Mouse (Mus musculus): ENCODE data around the gene Unk. TPM values are rescaled to one million over a fixed set of nuclear protein-coding genes. Genes with fewer than 3 reads are reported as not detected.
"Not testable (repeated sequence)": the region's sequence is repeated elsewhere in the genome, so short reads cannot be mapped to it uniquely, and the experiment has no call there.

Unk gene
- polyA plus RNA-seq, 1 experiment: 54.0 TPM

GRCm38 (mm10) chr11:116019360-116019791 lies 10.7 kb upstream of the Unk start:
- DNase-seq: no peak

GRCm38 (mm10) chr11:116019976-116020411 lies 10.1 kb upstream of the Unk start:
- H3K4me1 ChIP-seq (ENCODE audit: control insufficient read depth, insufficient read depth, low read length): no peaks in the 10 kb centered on the region
- WGBS: 60% methylated on average over 2 of the region's 2 CpGs
- no peak for DNase-seq
- H3K4me3 ChIP-seq (replicated peaks; ENCODE audit: extremely low read depth, low read depth, low read length): no peak overlapping the region
- TF ChIP-seq POLR2A (IDR thresholded peaks at IDR 0.05; ENCODE audit: borderline replicate concordance, extremely low read depth, low read depth, low read length): no peak
- no peak for TF ChIP-seq CTCF (IDR thresholded peaks at IDR 0.05; ENCODE audit: insufficient read depth, low read length)

More at GRCm38 (mm10) chr11:116019360-116019791, 10.7 kb upstream of the Unk start:
- WGBS: 60% methylated on average over 1 of the region's 1 CpGs
- no peak for TF ChIP-seq CTCF (IDR thresholded peaks at IDR 0.05; ENCODE audit: insufficient read depth, low read length)
- no peak for TF ChIP-seq POLR2A (IDR thresholded peaks at IDR 0.05; ENCODE audit: borderline replicate concordance, extremely low read depth, low read depth, low read length)
- Histone ChIP-seq H3K4me1 (ENCODE audit: control insufficient read depth, insufficient read depth, low read length) (no peaks in the 10 kb centered on the region), H3K4me3 (replicated peaks; ENCODE audit: extremely low read depth, low read depth, low read length) (no peak overlapping the region)

- 16% methylated on average over 1 of the region's 1 CpGs for WGBS
- no peak for DNase-seq
Measured at GRCm38 (mm10) chr11:116020519-116020922, 9.6 kb upstream of the Unk start.

GRCm38 (mm10) chr11:116021328-116022220 lies 8.5 kb upstream of the Unk start:
- TF ChIP-seq POLR2A (IDR thresholded peaks at IDR 0.05; ENCODE audit: borderline replicate concordance, extremely low read depth, low read depth, low read length) (peak; percentile 15; the same call in 1 of the 2 replicates), CTCF (IDR thresholded peaks at IDR 0.05; ENCODE audit: insufficient read depth, low read length) (no peak)
- Histone ChIP-seq H3K4me3 (replicated peaks; ENCODE audit: extremely low read depth, low read depth, low read length) (no peak overlapping the region), H3K4me1 (ENCODE audit: control insufficient read depth, insufficient read depth, low read length) (no peaks in the 10 kb centered on the region)
- WGBS: 51% methylated on average over 6 of the region's 6 CpGs
- DNase-seq: no peak

More at GRCm38 (mm10) chr11:116020519-116020922, 9.6 kb upstream of the Unk start:
- TF ChIP-seq CTCF (IDR thresholded peaks at IDR 0.05; ENCODE audit: insufficient read depth, low read length) (no peak), POLR2A (IDR thresholded peaks at IDR 0.05; ENCODE audit: borderline replicate concordance, extremely low read depth, low read depth, low read length) (no peak)
- H3K4me1 ChIP-seq (ENCODE audit: control insufficient read depth, insufficient read depth, low read length): no peaks in the 10 kb centered on the region
- H3K4me3 ChIP-seq (replicated peaks; ENCODE audit: extremely low read depth, low read depth, low read length): no peak overlapping the region

- WGBS: 13% methylated on average over 4 of the region's 4 CpGs
- Histone ChIP-seq H3K4me3 (replicated peaks; ENCODE audit: extremely low read depth, low read depth, low read length) (peak overlapping the region; percentile 15), H3K4me1 (ENCODE audit: control insufficient read depth, insufficient read depth, low read length) (no peaks in the 10 kb centered on the region)
- no peak for DNase-seq
- TF ChIP-seq POLR2A (IDR thresholded peaks at IDR 0.05; ENCODE audit: borderline replicate concordance, extremely low read depth, low read depth, low read length) (no peak), CTCF (IDR thresholded peaks at IDR 0.05; ENCODE audit: insufficient read depth, low read length) (no peak)
Measured at GRCm38 (mm10) chr11:116022256-116022780, 7.8 kb upstream of the Unk start.

- peak overlapping the region; percentile 80 for H3K4me3 ChIP-seq (replicated peaks; ENCODE audit: extremely low read depth, low read depth, low read length)
- H3K4me1 ChIP-seq (ENCODE audit: control insufficient read depth, insufficient read depth, low read length): not testable (repeated sequence)
- peak; percentile 33 for DNase-seq
- WGBS: under 1% methylated on average over 18 of the region's 18 CpGs
Measured at GRCm38 (mm10) chr11:116023074-116023770, 6.9 kb upstream of the Unk start.

- Histone ChIP-seq H3K4me1 (ENCODE audit: control insufficient read depth, insufficient read depth, low read length) (no peaks in the 10 kb centered on the region), H3K4me3 (replicated peaks; ENCODE audit: extremely low read depth, low read depth, low read length) (peak overlapping the region; percentile 80)
- DNase-seq: peak; percentile 76
- WGBS: under 1% methylated on average over 56 of the region's 57 CpGs
- peak; percentile 36; the same call in 1 of the 2 replicates for TF ChIP-seq CTCF (IDR thresholded peaks at IDR 0.05; ENCODE audit: insufficient read depth, low read length)
- peak; percentile 26; the same call in 1 of the 2 replicates for TF ChIP-seq POLR2A (IDR thresholded peaks at IDR 0.05; ENCODE audit: borderline replicate concordance, extremely low read depth, low read depth, low read length)
Measured at GRCm38 (mm10) chr11:116023771-116024355, 6.3 kb upstream of the Unk start.

GRCm38 (mm10) chr11:116024356-116024808 lies 5.7 kb upstream of the Unk start:
- peak; percentile 100 for TF ChIP-seq POLR2A (IDR thresholded peaks at IDR 0.05; ENCODE audit: borderline replicate concordance, extremely low read depth, low read depth, low read length)
- TF ChIP-seq CTCF (IDR thresholded peaks at IDR 0.05; ENCODE audit: insufficient read depth, low read length): no peak
- WGBS: under 1% methylated on average over 37 of the region's 37 CpGs
- Histone ChIP-seq H3K4me3 (replicated peaks; ENCODE audit: extremely low read depth, low read depth, low read length) (peak overlapping the region; percentile 80), H3K4me1 (ENCODE audit: control insufficient read depth, insufficient read depth, low read length) (no peaks in the 10 kb centered on the region)
- peak; percentile 95 for DNase-seq

Measured in lung, adult 2 months (tissue).